Mouse (Mus musculus): Measurements from ENCODE around the gene Dppa5a. TPM values are rescaled to one million over a fixed set of nuclear protein-coding genes. Genes with fewer than 3 reads are reported as not detected.
"Not testable (repeated sequence)": the region's sequence is repeated elsewhere in the genome, so short reads cannot be mapped to it uniquely, and the experiment has no call there.

Dppa5a gene
- total RNA-seq, 2 experiments from 2014 or later: not detected

DNA sequence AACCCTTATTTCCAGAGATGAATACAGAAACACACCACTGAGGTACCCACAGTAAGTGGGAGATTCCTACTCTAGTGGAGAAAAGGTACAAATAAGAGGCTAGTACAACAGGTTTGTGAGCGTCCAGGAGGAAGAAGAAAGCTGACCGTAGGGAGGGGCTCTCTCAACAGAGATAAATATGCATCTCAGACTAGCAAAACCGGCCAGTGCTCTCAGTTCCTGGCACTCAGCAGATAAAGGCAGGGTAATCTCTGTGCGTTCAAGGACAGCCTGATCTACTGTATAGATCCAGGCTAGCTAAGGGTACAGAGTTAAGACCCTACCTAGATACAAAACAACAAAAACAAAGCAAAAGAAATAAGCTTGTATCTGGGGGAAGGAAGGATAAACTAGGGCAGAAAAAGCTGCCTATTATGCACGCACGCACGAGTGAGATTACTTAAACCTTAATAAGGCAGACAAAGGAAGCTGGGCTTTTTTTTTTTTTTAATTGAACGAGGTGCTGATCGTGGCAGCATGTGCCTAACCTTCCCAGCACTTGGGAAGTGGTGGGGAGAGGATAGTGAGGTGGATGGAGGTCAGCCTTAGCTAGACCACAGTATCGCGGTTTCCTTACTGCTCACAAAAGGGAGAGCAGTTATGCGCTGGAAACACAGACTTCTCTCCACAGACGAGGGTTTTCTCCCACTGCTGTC is 2.0 kb downstream of the Dppa5a start:
- 0 out of 2 replicates have a peak, but pooled peaks have one; percentile 4 for ATAC-seq (replicated peaks; ENCODE audit: poor library complexity)

DNA sequence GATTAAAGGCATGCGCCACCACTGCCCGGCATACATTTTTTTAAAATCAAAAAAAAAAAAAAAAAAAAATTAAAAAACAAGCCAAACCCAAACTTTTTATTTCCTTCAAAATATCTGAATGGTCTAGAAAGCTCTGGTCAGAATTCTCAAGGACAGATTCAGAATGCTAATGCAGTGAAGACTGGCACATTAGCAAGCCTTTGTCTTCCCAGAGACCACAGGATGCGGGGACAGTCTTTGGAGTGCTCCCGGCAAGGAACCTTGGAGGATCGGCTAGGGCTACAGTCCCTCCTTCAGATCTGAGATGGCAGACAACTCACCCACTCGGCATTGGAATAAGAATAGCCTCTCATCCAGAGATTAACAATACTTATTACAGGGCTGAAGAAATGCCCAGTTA is 3.3 kb downstream of the Dppa5a start:
- no peak for ATAC-seq (replicated peaks; ENCODE audit: poor library complexity)

DNA sequence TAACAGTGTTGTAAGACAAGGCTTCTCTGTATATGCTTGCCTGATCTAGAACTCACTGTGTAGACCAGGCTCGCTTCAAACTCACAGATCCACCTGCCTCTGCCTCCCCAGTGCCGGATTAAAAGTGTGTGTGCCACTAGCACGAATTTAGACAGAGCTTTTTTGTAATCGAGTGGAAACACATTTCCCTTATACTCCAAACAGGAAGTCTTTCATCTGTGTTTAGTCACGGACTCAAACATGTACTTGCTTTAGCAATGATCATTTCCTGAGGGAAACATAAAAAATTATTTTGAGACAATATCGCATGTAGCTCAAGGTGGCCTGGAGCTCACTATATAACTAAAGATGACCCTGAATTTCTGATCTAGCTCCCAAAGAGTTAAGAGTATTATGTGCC is 4.6 kb downstream of the Dppa5a start:
- ATAC-seq (replicated peaks; ENCODE audit: poor library complexity): peak; percentile 63

DNA sequence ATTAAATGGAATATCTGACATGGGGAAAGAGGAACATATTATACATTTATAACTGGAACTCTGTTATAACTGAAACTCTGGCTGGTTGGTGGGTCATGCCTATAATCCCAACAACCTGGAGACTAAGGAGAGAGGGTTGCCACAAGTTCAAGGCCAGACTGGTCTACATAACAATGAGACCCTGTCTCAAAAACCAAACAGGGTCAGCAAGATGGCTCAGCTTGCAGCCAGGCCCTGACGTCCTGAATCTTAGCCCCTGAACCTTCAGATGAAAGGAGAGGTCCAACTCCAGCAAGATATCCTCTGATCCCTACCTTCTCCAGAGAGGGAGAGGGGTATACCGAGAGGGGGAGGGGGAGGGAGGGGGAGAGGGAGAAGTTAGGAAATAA is 7.5 kb downstream of the Dppa5a start:
- ATAC-seq (replicated peaks; ENCODE audit: poor library complexity): no peak

DNA sequence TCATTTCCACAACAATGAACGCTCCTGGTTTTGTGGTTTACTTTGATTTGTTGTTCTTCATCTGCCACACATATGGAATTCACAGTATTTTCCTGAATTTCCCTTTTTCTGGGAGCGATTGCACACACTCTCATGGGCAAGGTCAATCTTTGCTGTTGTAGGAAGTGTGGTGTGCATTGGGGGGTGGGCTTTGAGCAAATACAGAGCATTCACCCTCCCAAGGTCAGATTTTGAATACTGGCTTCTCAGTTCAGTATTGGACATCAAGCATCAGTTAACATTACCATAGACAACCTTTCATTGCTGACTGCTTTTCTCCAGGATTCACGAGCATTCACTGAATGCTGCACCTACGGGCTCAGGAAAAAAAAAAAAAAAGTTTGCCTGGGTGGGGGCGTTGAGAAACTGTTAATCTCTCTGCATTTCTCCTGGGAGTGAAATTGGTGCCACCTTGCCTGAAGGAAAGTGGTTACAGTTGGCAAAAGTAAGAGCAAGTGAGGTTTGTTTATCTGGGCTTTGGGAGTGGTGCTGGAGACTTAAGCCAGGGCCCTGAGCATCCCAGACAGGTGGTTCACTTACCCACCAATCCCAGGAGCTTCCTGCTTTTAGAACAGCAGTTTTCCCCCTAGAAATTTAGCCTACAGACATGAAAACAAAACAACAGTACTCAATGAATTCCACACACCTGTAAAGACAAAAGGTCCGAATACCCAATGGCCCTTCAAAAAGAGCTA is 8.1 kb downstream of the Dppa5a start:
- ATAC-seq (replicated peaks; ENCODE audit: poor library complexity): no peak

DNA sequence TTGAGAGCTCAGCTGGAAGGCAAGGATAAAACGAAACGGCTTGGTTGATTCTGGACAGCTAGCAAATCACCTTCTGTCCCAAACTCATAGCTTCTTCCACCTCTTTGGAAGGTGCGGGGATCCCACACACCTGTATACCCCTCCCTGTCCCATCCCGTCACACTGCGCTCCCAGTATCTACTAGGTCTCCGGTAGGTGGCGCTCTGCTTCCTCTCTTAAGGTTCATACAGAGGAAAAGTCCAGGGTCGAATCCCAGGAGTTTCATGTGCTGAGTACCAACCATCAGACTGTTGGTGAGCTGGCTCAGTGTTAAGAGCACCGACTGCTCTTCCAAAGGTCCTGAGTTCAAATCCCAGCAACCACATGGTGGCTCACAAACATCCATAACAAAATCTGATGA is 9.9 kb downstream of the Dppa5a start:
- peak; percentile 91 for ATAC-seq (replicated peaks; ENCODE audit: poor library complexity)

DNA sequence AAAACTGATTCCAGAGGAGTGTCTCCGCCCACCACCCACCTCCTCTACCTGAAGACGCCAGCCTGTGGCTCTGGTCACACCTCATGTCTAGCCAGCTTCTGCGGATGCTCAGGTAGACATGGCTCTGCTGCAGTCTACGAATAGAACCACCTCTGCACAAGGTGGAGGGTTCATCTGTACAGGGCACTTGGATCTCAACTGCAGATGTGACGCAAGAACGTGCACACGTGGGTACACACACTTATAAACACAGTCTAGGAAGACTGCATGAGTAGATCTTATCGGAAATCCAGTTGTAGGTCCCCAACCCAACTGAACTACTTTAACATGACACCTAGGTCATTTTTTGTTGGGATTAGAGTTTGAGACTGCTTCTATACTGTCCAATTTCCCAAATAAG is 12.4 kb downstream of the Dppa5a start, which contains the start of gene Gsta2:
Gsta2 (minus strand) TSS at position 178 of the 400 bp plus-strand sequence.
- ATAC-seq (replicated peaks; ENCODE audit: poor library complexity): no peak

DNA sequence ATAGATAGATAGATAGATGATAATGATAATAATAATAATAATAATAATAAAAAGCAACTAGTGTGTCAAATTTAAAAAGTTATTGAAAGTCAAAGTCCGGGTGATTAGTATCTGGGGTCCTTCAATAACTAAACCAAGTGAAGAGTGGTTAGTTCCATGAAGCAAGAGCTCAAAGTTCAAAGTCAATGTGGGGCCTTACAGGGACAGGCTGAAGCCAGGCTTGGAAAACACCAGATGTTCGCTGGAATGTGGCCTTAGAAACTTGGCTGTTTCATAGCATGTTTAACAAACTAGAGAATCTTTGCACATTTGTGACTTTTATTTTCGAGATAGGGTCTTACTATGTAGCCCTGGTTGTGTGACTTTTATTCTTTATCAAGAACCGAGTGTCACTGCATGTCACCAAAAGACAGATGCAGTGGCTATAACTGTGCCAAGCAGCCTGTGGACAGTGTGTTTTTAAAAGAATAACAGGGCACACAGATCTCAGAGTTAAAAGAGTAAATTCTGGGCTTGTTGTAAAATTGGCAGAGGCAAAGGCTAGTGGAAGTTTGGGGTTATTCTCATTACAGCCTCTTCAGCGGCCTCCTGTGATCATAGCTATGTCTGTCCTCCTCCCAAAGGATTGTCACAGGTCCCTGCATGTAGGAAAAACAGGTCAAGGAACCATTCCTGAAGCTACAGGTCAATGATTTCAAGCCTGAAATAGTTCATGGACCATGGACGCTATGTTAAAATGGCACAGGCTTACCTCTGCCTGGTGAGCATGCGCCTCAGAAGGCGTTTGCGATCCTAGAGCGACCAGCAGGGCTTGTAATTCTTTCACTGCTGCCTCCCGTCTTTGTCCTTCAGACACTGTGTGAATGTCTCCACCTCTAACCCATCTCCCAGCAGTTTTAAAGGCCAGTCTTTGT is 13.1 kb downstream of the Dppa5a start:
- no peak for ATAC-seq (replicated peaks; ENCODE audit: poor library complexity)

DNA sequence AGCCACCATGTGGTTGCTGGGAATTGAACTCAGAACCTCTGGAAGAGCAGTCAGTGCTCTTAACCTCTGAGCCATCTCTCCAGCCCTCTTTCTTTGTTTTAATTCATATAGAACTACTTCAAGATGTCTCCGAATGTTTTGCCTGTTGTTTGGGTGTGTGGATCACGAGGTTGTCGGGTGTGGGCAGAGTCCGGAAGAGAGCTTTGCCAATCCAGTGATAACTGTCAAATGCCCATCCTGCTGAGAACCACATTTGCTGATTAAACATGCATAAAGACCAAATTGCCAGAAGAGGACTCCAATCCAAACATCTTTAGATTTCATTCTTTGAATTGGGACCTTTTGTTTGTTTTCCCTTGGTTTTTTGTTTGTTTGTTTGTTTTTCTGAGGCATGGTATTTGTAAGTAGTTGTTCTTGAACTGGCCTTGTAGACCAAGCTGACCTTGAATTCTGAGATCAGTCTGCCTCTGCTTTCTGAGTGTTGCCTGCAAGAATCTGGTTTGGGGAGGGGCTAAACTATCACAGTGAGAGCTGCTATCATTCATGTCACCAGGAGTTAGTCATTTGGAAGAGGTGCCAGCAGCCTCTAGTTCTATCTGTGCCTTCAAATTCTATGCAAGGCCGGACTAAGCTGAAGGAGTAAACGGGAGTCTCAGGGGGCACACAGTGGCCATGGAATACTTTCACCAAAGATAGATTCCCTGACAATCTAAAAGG is 16.3 kb downstream of the Dppa5a start:
- peak; percentile 77 for ATAC-seq (replicated peaks; ENCODE audit: poor library complexity)

DNA sequence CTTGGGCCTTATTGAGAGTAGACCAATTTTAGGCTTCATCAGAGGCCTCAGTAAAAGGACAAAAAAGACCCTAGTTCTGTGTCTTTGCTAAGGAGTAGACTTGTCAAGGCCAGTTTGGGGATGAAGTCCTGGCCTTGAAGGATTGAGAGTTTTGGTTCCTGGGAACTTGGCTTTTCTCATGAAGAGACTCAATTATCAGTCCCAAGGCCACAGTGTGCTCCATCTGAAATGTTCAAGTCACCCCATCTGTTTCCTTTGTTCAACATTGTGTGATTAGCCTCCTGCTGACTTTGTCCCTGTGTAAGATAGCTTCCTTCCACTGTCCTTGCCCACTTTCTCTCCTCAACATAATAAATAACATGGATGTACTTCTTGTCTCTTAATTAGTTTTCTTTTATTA is 18.0 kb downstream of the Dppa5a start:
- ATAC-seq (replicated peaks; ENCODE audit: poor library complexity): not testable (repeated sequence)

DNA sequence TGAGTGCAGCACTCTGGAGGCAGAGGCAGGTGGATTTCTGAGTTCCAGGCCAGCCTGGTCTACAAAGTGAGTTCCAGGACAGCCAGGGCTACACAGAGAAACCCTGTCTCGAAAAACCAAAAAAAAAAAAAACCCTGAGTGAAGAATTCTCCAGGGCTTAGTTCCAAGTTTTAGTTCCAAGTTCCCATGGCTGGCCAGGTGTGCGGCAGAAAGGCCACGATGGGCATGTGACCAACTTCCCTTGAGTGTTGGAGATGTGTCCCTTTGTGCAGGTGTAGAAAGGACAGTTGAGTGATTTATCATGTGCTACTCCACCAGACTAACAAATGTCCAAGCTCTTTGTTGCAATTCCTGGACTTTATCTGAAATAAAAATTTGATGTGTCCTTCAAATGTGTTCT is 18.8 kb downstream of the Dppa5a start:
- not testable (repeated sequence) for ATAC-seq (replicated peaks; ENCODE audit: poor library complexity)

DNA sequence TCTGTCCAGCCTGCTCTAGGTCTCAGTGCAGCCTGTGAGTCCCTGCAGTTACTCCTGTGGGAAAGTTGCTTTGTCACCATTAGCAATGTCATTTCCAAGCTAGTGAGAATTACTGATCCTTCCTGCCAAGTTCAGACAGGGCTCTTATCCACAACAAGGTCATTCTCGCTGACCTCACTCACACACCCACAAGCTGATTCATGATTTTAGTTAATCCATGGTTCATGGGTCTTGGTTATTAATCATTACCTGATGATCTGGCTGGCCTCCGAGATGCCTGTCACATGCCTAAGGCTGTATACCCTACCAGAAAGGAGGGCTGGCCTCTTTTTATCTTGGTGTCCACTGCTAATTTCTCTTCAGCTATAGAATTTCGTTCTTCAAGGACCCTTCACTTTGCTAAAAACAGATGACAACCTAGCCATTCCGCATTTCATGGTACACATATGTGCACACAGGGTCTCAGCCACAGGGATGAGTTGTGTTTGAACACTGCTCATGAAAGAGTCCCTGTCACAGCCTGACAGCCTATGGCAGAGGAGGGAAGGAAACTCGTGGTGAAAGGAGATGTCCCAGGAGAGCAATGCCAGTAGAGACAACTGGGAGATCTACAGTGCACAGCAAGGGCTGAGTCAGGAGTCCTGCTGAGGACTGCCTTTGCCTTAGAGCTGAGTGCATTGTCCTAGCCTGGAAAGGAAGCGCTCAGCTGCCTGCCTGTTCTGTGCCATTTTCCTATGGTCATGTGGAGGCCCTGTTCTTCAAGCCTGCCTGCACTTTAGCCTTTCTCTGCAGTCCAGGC is 19.6 kb downstream of the Dppa5a start:
- ATAC-seq (replicated peaks; ENCODE audit: poor library complexity): not testable (repeated sequence)

DNA sequence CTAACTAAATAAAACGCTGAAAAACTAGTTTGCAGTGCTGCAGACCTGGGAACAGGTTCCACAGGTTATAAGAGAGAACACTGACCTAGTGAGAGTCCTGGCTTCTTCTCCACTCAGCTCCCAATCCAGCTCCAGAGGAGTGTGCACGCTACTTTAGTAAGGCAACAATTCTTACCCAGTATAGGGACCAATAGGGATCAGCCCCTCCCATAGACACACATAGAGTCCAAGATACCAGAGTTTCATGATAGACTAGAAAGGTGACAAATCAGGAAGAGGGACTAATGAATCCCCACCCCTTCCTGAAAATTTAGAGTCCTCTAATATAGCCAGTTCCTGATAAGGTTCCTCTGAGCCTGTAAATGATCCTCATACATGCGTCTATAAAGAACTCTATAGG is 21.0 kb downstream of the Dppa5a start:
- peak; percentile 57 for ATAC-seq (replicated peaks; ENCODE audit: poor library complexity)

DNA sequence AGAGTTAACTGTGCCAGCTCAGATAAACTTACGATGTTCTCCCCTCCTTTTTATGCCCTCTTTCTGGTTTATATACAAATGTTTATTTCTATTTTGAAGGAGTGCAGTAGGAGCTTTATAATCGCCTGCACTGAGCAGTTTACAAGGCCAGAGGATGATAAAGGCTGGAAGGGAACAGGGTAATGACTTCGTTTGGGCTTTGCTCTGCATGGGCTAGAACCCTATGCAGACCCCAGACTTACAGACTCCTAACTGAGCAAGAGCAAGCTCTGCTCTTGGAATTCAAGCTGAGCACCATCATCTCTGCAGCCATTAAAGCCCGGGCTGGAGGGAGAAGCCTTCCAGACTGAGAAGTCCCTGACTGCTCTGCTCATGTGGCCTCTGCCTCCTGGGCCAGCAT is 22.7 kb downstream of the Dppa5a start:
- not testable (repeated sequence) for ATAC-seq (replicated peaks; ENCODE audit: poor library complexity)

DNA sequence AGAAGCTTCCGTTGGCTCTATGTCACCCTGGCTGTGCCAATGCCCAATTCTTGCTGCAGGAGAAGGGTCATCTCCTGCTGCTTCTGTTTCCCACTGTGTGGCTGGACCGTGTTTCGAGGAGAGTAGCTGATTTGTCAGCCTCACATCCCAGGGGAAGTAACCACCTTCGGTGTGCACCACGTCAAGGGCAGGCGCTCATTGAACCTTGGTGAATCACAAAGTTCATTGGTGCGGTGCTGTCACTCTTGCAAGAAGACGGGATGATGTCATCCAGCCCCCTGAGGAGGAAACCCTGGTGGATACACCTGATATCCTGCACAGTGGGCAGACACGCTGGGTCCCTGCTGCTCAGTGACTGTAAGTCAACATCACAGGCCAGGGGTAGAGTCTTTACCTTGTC is 24.9 kb downstream of the Dppa5a start:
- ATAC-seq (replicated peaks; ENCODE audit: poor library complexity): not testable (repeated sequence)

DNA sequence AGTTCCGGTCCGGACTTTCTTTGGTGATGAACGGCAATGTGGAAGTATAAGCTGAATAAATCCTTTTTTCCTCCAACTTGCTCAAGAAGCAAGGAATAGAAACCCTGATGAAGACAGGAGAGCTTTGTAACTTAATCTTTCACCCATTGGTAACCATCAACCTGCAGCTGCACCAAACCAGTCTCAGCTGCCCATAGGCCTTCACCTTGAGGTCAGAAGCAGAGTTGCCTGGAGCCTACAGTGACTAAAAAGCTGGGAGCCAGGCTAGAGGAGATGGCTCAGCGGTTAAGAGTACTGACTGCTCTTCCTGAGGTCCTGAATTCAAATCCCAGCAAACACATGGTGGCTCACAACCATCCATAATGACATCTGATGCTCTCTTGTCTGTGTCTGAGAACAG is 25.5 kb downstream of the Dppa5a start:
- not testable (repeated sequence) for ATAC-seq (replicated peaks; ENCODE audit: poor library complexity)

DNA sequence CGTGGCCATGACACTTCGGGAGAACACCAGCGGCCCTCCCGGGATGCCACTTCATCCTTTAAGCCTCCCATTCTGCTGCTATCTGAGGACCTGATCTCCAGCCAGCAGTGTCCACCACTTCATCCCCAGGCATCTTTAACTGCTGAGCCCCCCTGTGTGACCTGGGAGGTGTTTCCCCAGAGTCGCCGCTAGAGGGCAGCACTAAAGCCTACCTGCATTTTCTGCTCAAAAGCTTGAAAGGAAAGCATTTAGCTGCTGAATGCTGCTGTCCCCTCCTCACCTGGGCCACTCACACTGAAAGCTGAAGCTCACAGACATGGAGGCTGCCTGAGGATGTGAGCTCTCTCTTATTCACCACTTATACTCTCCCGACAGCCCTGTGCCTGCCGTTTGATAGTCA is 27.7 kb downstream of the Dppa5a start:
- peak; percentile 69; the same call in 1 of the 2 replicates for ATAC-seq (replicated peaks; ENCODE audit: poor library complexity)

DNA sequence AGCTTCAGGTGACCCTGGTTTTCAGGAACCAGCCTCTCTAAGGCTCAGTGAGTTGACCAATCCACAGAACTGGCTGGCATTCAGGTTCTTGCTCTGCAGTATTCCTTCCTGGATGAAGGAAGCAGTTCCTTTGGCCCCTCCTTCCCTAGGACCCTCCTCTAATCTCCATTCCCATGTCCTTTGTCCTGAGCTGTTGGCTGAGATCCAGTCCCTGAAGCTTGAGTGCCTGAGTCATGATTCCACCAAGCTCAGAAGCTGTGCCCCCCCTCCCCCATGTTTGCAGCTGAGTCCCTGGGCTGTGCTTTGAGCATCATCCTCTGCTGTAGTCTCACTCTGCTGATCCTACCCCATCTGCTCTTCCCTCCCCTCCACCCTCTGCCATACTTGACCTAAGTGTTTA is 30.9 kb downstream of the Dppa5a start:
- not testable (repeated sequence) for ATAC-seq (replicated peaks; ENCODE audit: poor library complexity)

DNA sequence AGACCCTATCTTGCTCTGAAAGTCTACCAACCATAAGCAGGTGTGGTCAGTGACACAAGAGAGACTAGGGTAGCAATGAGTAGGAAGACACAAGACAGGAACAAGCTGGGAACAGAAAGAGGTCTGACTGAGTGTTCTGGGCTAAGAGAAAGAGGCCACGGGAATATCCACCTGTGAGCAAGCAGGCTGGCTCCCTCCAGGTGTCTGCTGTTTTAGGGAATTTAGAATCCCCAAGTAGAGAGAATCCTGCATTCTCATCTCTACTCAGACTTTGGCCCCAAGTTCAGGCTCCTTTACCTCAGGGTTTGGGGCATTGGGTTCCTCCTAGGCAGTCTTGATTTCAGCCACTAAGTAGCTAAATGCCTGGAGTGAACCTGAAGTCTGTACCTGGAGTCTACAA is 40.7 kb downstream of the Dppa5a start, which contains the start of gene Omt2b:
Omt2b (plus strand) TSS at position 301 of the 400 bp plus-strand sequence.
- not testable (repeated sequence) for ATAC-seq (replicated peaks; ENCODE audit: poor library complexity)

DNA sequence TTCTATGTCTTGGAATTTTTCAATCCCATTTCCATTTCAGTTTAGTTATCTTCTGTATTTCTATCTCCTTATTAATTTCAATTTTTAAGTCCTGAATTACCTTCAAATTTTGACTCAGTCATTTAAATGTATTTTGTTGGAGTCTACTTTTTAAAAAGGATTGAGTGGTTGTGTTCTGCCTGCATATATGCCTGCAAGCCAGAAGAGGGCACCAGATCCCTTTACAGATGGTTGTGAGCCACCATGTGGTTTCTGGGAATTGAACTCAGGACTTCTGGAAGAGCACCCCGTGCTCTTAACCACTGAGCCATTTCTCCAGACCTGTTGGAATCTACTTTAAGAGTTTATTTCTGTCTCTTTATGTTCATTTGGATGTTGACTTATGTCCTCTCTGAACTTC is 48.5 kb downstream of the Dppa5a start:
- no peak for ATAC-seq (replicated peaks; ENCODE audit: poor library complexity)

Measured in megakaryocyte progenitor cell, adult 5-6 weeks (primary cell).